Mouse (Mus musculus): ENCODE measurements at regions not wholly inside any gene's neighbourhood (a gene's known extent, or its start where the extent isn't known, plus 50 kb on each side); places are given as distances from the start of the nearest gene placed in this dataset.
A peak's percentile ranks its signal among the peaks of the same experiment; 100 is the strongest.

DNA sequence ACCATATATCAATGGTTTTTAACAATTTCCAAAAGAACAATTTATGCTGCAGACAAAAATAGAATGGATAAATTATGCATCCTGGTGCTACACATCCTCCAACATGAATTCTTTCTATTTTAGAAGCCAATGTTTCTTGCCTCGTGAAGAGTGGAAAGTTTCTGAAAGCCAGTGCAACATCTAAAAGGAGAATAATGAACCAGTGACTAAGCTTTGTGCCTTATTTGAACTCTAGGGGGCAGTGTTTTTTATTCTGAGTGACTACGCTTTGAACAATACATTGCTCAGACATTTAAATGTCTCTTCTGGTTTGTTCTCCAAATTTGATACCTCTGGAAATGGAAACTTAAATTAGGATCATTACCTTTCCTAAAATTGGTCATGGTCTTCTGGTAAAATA is 78.0 kb downstream of the Yipf7 start:
- TF ChIP-seq CTCF (IDR thresholded peaks at IDR 0.05), result peak; percentile 39
- intact Hi-C loops (cut with DNase I), result no loop called here
- Histone ChIP-seq H3K4me3 (no peak overlapping the region), H3K27ac (no peak overlapping the region)
- no peak for DNase-seq (ENCODE audit: extremely low spot score in 1 of 2, low spot score in 2 of 2)

All from left cerebral cortex, adult 2 months (tissue).